In genomic region chr5:146841301-146841700, GRCm38 (mm10) we compare ENCODE assay signal across 20 mouse cellular contexts. TPM values are rescaled to one million over a fixed set of nuclear protein-coding genes. Genes with fewer than 3 reads are reported as not detected.
A peak's percentile ranks its signal among the peaks of the same experiment; 100 is the strongest.
DNase-seq lines count a peak whose midpoint lies in the region; ATAC-seq and TF ChIP-seq lines count a peak whose summit lies in the region.
"Had no signal": no experiment of that assay in that cellular context is flagged by ENCODE, and none has a peak within 500 bp of the region (broad histone marks: within the 10 kb centered on the region; RNA-seq: fewer than 3 reads in every experiment).

No protein-coding gene starts in this region.

- no peaks in the 10 kb centered on the region for H3K4me1 ChIP-seq in kidney, postnatal 0 days (replicated peaks; ENCODE audit: insufficient read depth, low read length)
- H3K4me1 ChIP-seq in lung, postnatal 0 days (ENCODE audit: insufficient read depth, low read depth, low read length) = peaks cover 5% of the 10 kb centered on the region; the same call in 1 of the 2 replicates
- H3K4me1 ChIP-seq in cortical plate, adult 2 months (ENCODE audit: control insufficient read depth, insufficient read depth, low read length) = peaks cover 4% of the 10 kb centered on the region; the same call in 1 of the 2 replicates

- H3K4me2 ChIP-seq in kidney, postnatal 0 days (ENCODE audit: low read length) = no peak overlapping the region
- no peak overlapping the region for H3K4me2 ChIP-seq in lung, postnatal 0 days (replicated peaks; ENCODE audit: low read depth, low read length)
- H3K4me2 ChIP-seq: forebrain, embryonic 13.5 days; intestine, embryonic 15.5 days; neural tube, embryonic 13.5 days had no signal

- no peak for TF ChIP-seq POLR2A in cortical plate, adult 2 months (IDR thresholded peaks at IDR 0.05; ENCODE audit: extremely low read depth, insufficient read depth, low read length)

- peak; percentile 55 for DNase-seq in kidney, postnatal 0 days (ENCODE audit: low spot score)
- DNase-seq in kidney, adult 8-10 months = no peak
- DNase-seq in lung, postnatal 0 days (ENCODE audit: low spot score) = no peak
- DNase-seq in lung, postnatal 14 days = no peak
- no peak for DNase-seq in thymus, postnatal 36 days
- DNase-seq: adrenal gland, postnatal 14 days; cerebellum, adult 9-10 months; heart, postnatal 4 days; kidney, adult 9 months; spleen, adult 18-20 months had no signal

- H3K27ac ChIP-seq in kidney, postnatal 0 days = no peak overlapping the region; the same call in 1 of the 2 replicates
- 0 out of 2 replicates have a peak overlapping the region, but pooled peaks have one; percentile 15 for H3K27ac ChIP-seq in lung, postnatal 0 days (ENCODE audit: low read length)
- peak overlapping the region; percentile 10; the same call in 1 of the 2 replicates for H3K27ac ChIP-seq in cortical plate, adult 2 months (ENCODE audit: insufficient read depth, low read length)
- H3K27ac ChIP-seq: forebrain, embryonic 13.5 days; heart, embryonic 10.5 days; intestine, embryonic 15.5 days; midbrain, embryonic 10.5 days; neural tube, embryonic 13.5 days had no signal

- 50% methylated on average over 5 of the region's 5 CpGs for WGBS in kidney, postnatal 0 days
- 70% methylated on average over 5 of the region's 5 CpGs for WGBS in lung, postnatal 0 days

- H3K9ac ChIP-seq in kidney, postnatal 0 days (ENCODE audit: low read depth, low read length) = no peak overlapping the region
- no peak overlapping the region for H3K9ac ChIP-seq in lung, postnatal 0 days (replicated peaks; ENCODE audit: low read depth)
- H3K9ac ChIP-seq: forebrain, embryonic 13.5 days; intestine, embryonic 15.5 days; neural tube, embryonic 13.5 days had no signal

- ATAC-seq in kidney, postnatal 0 days (replicated peaks; ENCODE audit: low FRiP score, low read depth) = no peak
- no peak for ATAC-seq in lung, postnatal 0 days
- no peak for ATAC-seq in activated CD4-positive, CD25-positive, alpha-beta regulatory T cell, adult 4 months
- ATAC-seq: forebrain, embryonic 13.5 days; hindbrain, embryonic 16.5 days; intestine, embryonic 15.5 days; midbrain, embryonic 16.5 days had no signal

- no peak for TF ChIP-seq CTCF in kidney, postnatal 0 days (IDR thresholded peaks at IDR 0.05; ENCODE audit: low read depth)
- TF ChIP-seq CTCF in lung, postnatal 0 days (IDR thresholded peaks at IDR 0.05) = no peak
- TF ChIP-seq CTCF in cortical plate, adult 2 months (IDR thresholded peaks at IDR 0.05; ENCODE audit: extremely low read depth, insufficient read depth, low read length) = no peak

- H3K27me3 ChIP-seq in kidney, postnatal 0 days (ENCODE audit: insufficient read depth, low read length) = no peaks in the 10 kb centered on the region
- no peaks in the 10 kb centered on the region for H3K27me3 ChIP-seq in lung, postnatal 0 days (replicated peaks; ENCODE audit: insufficient read depth, low read length)
- H3K27me3 ChIP-seq: forebrain, embryonic 13.5 days; intestine, embryonic 15.5 days; neural tube, embryonic 13.5 days had no signal

- no peak overlapping the region for H3K4me3 ChIP-seq in kidney, postnatal 0 days (replicated peaks; ENCODE audit: low read depth, low read length)
- no peak overlapping the region for H3K4me3 ChIP-seq in lung, postnatal 0 days (ENCODE audit: low read depth, low read length)
- no peak overlapping the region for H3K4me3 ChIP-seq in cortical plate, adult 2 months (ENCODE audit: insufficient read depth, low read length)
- H3K4me3 ChIP-seq: forebrain, embryonic 13.5 days; heart, embryonic 10.5 days; intestine, embryonic 15.5 days; midbrain, embryonic 10.5 days; myocyte; neural tube, embryonic 13.5 days had no signal

- H3K9me3 ChIP-seq in kidney, postnatal 0 days (replicated peaks; ENCODE audit: low read length) = no peaks in the 10 kb centered on the region
- H3K9me3 ChIP-seq in lung, postnatal 0 days (ENCODE audit: low read length) = no peaks in the 10 kb centered on the region
- H3K9me3 ChIP-seq: forebrain, embryonic 13.5 days; heart, embryonic 10.5 days; intestine, embryonic 15.5 days; midbrain, embryonic 10.5 days; neural tube, embryonic 13.5 days had no signal

- H3K36me3 ChIP-seq in kidney, postnatal 0 days (ENCODE audit: insufficient read depth, low read length) = peaks cover 19% of the 10 kb centered on the region
- peaks cover 18% of the 10 kb centered on the region; the same call in 1 of the 2 replicates for H3K36me3 ChIP-seq in lung, postnatal 0 days (ENCODE audit: insufficient read depth, low read length)

- no peak for TF ChIP-seq EP300 in lung, postnatal 0 days (IDR thresholded peaks at IDR 0.05)

RNA-seq across cellular contexts. Expression of gene Rasl11a, which starts 3.6 kb away (rescaled TPM):
- 112 and 115 TPM in 2 replicates for polyA plus RNA-seq in kidney, postnatal 0 days (2015; fragmentation: Nextera tagmentation; extraction: Ambion mirVana)
- polyA plus RNA-seq in lung, postnatal 0 days (2015; fragmentation: Nextera tagmentation; extraction: Ambion mirVana) = 101 and 138 TPM in 2 replicates
- 3.8 and 5.4 TPM in 2 replicates for polyA plus RNA-seq in cortical plate, adult 2 months (2012; rRNA removed)
- 1 to 10 TPM; 2.1 to 6.0 TPM for polyA plus RNA-seq in activated CD4-positive, CD25-positive, alpha-beta regulatory T cell, adult 4 months (2017; shearing (Covaris generic))

RNA-seq across cellular contexts. Expression of gene Rpl21, which starts 8.6 kb away (rescaled TPM):
- polyA plus RNA-seq in kidney, postnatal 0 days (2015; fragmentation: Nextera tagmentation; extraction: Ambion mirVana) = 604 and 688 TPM in 2 replicates
- 474 and 489 TPM in 2 replicates for polyA plus RNA-seq in lung, postnatal 0 days (2015; fragmentation: Nextera tagmentation; extraction: Ambion mirVana)
- 381 and 420 TPM in 2 replicates for polyA plus RNA-seq in cortical plate, adult 2 months (2012; rRNA removed)
- 1,000 to 10,000 TPM in 1 of 2 experiments, 100 to 1,000 TPM in 1; 720 to 1,295 TPM for polyA plus RNA-seq in activated CD4-positive, CD25-positive, alpha-beta regulatory T cell, adult 4 months (2017; shearing (Covaris generic))

RNA-seq across cellular contexts. Expression of gene Usp12, which starts 46.5 kb away (rescaled TPM):
- polyA plus RNA-seq in kidney, postnatal 0 days (2015; fragmentation: Nextera tagmentation; extraction: Ambion mirVana) = 18.7 and 20.0 TPM in 2 replicates
- polyA plus RNA-seq in lung, postnatal 0 days (2015; fragmentation: Nextera tagmentation; extraction: Ambion mirVana) = 14.5 and 15.4 TPM in 2 replicates
- 31.0 and 32.7 TPM in 2 replicates for polyA plus RNA-seq in cortical plate, adult 2 months (2012; rRNA removed)
- 1 to 10 TPM; 4.6 to 4.8 TPM for polyA plus RNA-seq in activated CD4-positive, CD25-positive, alpha-beta regulatory T cell, adult 4 months (2017; shearing (Covaris generic))

Comparison
In these comparisons a context has a peak if more than half of its experiments do, and no peak if none do; other contexts are left out.
1. RNA of gene Rasl11a, which starts 3.6 kb away (polyA plus RNA-seq): 101 to 138 TPM in lung, postnatal 0 days and 112 to 115 TPM in kidney, postnatal 0 days; 2.1 to 6.0 TPM in activated CD4-positive, CD25-positive, alpha-beta regulatory T cell, adult 4 months and 3.8 to 5.4 TPM in cortical plate, adult 2 months; every median in the first group is over 10 times any median in the second.